ENCODE assay signal across 9 mouse cellular contexts in genomic region chr3:131111851-131112572, GRCm38 (mm10). TPM values are rescaled to one million over a fixed set of nuclear protein-coding genes. Genes with fewer than 3 reads are reported as not detected.
A peak's percentile ranks its signal among the peaks of the same experiment; 100 is the strongest.
DNase-seq lines count a peak whose midpoint lies in the region; ATAC-seq and TF ChIP-seq lines count a peak whose summit lies in the region.
"Had no signal": no experiment of that assay in that cellular context is flagged by ENCODE, and none has a peak within 500 bp of the region (broad histone marks: within the 10 kb centered on the region; RNA-seq: fewer than 3 reads in every experiment).

No protein-coding gene starts in this region.

- peaks cover 27% of the 10 kb centered on the region for H3K27me3 ChIP-seq in forebrain, postnatal 0 days (ENCODE audit: insufficient read depth, low read length)
- H3K27me3 ChIP-seq in intestine, embryonic 15.5 days (replicated peaks) = peaks cover 73% of the 10 kb centered on the region
- peaks cover 31% of the 10 kb centered on the region for H3K27me3 ChIP-seq in lung, embryonic 14.5 days (ENCODE audit: insufficient read depth, low read length)

- H3K4me2 ChIP-seq in forebrain, postnatal 0 days (ENCODE audit: low read depth) = peak overlapping the region; percentile 76
- peak overlapping the region; percentile 95 for H3K4me2 ChIP-seq in intestine, embryonic 15.5 days (replicated peaks)
- peak overlapping the region; percentile 94 for H3K4me2 ChIP-seq in lung, embryonic 14.5 days

- H3K9ac ChIP-seq in forebrain, postnatal 0 days = peak overlapping the region; percentile 39
- H3K9ac ChIP-seq in intestine, embryonic 15.5 days = 0 out of 2 replicates have a peak overlapping the region, but pooled peaks have one; percentile 13
- H3K9ac ChIP-seq in lung, embryonic 14.5 days = peak overlapping the region; percentile 72

- TF ChIP-seq CTCF in forebrain, postnatal 0 days (IDR thresholded peaks at IDR 0.05; ENCODE audit: low read depth) = no peak
- TF ChIP-seq CTCF in lung, embryonic 14.5 days (IDR thresholded peaks at IDR 0.05; ENCODE audit: low read depth) = no peak
- TF ChIP-seq CTCF in olfactory bulb, adult 2 months (IDR thresholded peaks at IDR 0.05; ENCODE audit: insufficient read depth, low read depth, low read length) = no peak

- peak overlapping the region; percentile 46 for H3K4me3 ChIP-seq in forebrain, postnatal 0 days (ENCODE audit: low read depth, low read length)
- H3K4me3 ChIP-seq in intestine, embryonic 15.5 days (replicated peaks) = peak overlapping the region; percentile 45
- H3K4me3 ChIP-seq in lung, embryonic 14.5 days (ENCODE audit: low read depth, low read length) = peak overlapping the region; percentile 62
- H3K4me3 ChIP-seq in olfactory bulb, adult 2 months (ENCODE audit: insufficient read depth, low read depth, low read length) = peak overlapping the region; percentile 40

- intact Hi-C loops in heart, postnatal 25 days (cut with DNase I) = no loop called here

- H3K9me3 ChIP-seq in forebrain, postnatal 0 days (ENCODE audit: low read length) = no peaks in the 10 kb centered on the region
- no peaks in the 10 kb centered on the region for H3K9me3 ChIP-seq in intestine, embryonic 15.5 days
- H3K9me3 ChIP-seq in lung, embryonic 14.5 days (ENCODE audit: low read depth, low read length) = no peaks in the 10 kb centered on the region

- WGBS in forebrain, postnatal 0 days = under 1% methylated on average over 69 of the region's 69 CpGs
- WGBS in intestine, embryonic 15.5 days = under 1% methylated on average over 69 of the region's 69 CpGs
- WGBS in lung, embryonic 14.5 days = under 1% methylated on average over 69 of the region's 69 CpGs
- 1% methylated on average over 69 of the region's 69 CpGs for WGBS in olfactory bulb, adult 2 months

- peak; percentile 42 for ATAC-seq in forebrain, postnatal 0 days
- ATAC-seq in intestine, embryonic 15.5 days = peak; percentile 78
- peak; percentile 70 for ATAC-seq in lung, embryonic 14.5 days (ENCODE audit: insufficient read depth)

- peaks cover 7% of the 10 kb centered on the region; the same call in 1 of the 2 replicates for H3K4me1 ChIP-seq in forebrain, postnatal 0 days (ENCODE audit: insufficient read depth)
- peaks cover 31% of the 10 kb centered on the region for H3K4me1 ChIP-seq in intestine, embryonic 15.5 days (replicated peaks)
- no peaks in the 10 kb centered on the region for H3K4me1 ChIP-seq in lung, embryonic 14.5 days (ENCODE audit: insufficient read depth)
- H3K4me1 ChIP-seq in olfactory bulb, adult 2 months (ENCODE audit: control insufficient read depth, insufficient read depth, low read length) = peaks cover 25% of the 10 kb centered on the region

- TF ChIP-seq POLR2A in olfactory bulb, adult 2 months (IDR thresholded peaks at IDR 0.05; ENCODE audit: insufficient read depth, low read depth, low read length) = no peak

- no peaks in the 10 kb centered on the region for H3K36me3 ChIP-seq in forebrain, postnatal 0 days (ENCODE audit: insufficient read depth)
- no peaks in the 10 kb centered on the region for H3K36me3 ChIP-seq in intestine, embryonic 15.5 days
- peaks cover 9% of the 10 kb centered on the region; the same call in 1 of the 2 replicates for H3K36me3 ChIP-seq in lung, embryonic 14.5 days (ENCODE audit: insufficient read depth)

- peak; percentile 89 for DNase-seq in heart, adult 11 months
- DNase-seq in heart, postnatal 25 days (ENCODE audit: low spot score) = no peak
- DNase-seq in adrenal gland, adult 2 months = peak; percentile 81
- peak; percentile 44 for DNase-seq in forebrain, postnatal 0 days
- DNase-seq in lung, embryonic 14.5 days = peak; percentile 88
- peak; percentile 41 for DNase-seq in urinary bladder, postnatal 25 days (ENCODE audit: low spot score)

- H3K27ac ChIP-seq in forebrain, postnatal 0 days (ENCODE audit: low read depth, low read length) = no peak overlapping the region
- H3K27ac ChIP-seq in intestine, embryonic 15.5 days = no peak overlapping the region
- H3K27ac ChIP-seq in lung, embryonic 14.5 days (ENCODE audit: low read depth) = peak overlapping the region; percentile 3; the same call in 1 of the 2 replicates
- no peak overlapping the region; the same call in 1 of the 2 replicates for H3K27ac ChIP-seq in olfactory bulb, adult 2 months (ENCODE audit: insufficient read depth, low read depth, low read length)
- H3K27ac ChIP-seq: macrophage had no signal

RNA-seq across cellular contexts. Expression of gene Lef1, which starts 1.7 kb away (rescaled TPM):
- total RNA-seq in heart, postnatal 25 days (2021) = under 1 TPM; 0.29 to 0.45 TPM
- total RNA-seq in adrenal gland, adult 2 months (2021) = 10 to 100 TPM in 1 of 2 experiments, 1 to 10 TPM in 1; 10.0 to 11.7 TPM
- 9.6 and 10.9 TPM in 2 replicates for polyA plus RNA-seq in adrenal gland, adult 2 months (2012; rRNA removed)
- 6.6 and 12.1 TPM in 2 replicates for total RNA-seq in forebrain, postnatal 0 days (2014; rRNA removed)
- 9.3 and 15.3 TPM in 2 replicates for polyA plus RNA-seq in forebrain, postnatal 0 days (2015; fragmentation: Nextera tagmentation; extraction: Ambion mirVana)
- polyA plus RNA-seq in intestine, embryonic 15.5 days (2015; fragmentation: Nextera tagmentation; extraction: Ambion mirVana) = 0.62 and 1.4 TPM in 2 replicates
- polyA plus RNA-seq in lung, embryonic 14.5 days (2014; fragmentation: Nextera tagmentation; extraction: Ambion mirVana) = 31.6 and 32.7 TPM in 2 replicates
- polyA plus RNA-seq in olfactory bulb, adult 2 months (2012; ENCODE audit: insufficient read depth, insufficient read length, low replicate concordance, missing spikeins) = 238 TPM in 1 of 2 replicates, not detected in the other

Comparison
In these comparisons a context has a peak if more than half of its experiments do, and no peak if none do; other contexts are left out.
1. H3K9ac ChIP-seq: peak in every context shown above with its lines; median percentile 72 in lung, embryonic 14.5 days; 39 in forebrain, postnatal 0 days; 13 in intestine, embryonic 15.5 days.